Mouse (Mus musculus): ENCODE measurements at regions not wholly inside any gene's neighbourhood (a gene's known extent, or its start where the extent isn't known, plus 50 kb on each side); places are given as distances from the start of the nearest gene placed in this dataset.
A peak's percentile ranks its signal among the peaks of the same experiment; 100 is the strongest.

DNA sequence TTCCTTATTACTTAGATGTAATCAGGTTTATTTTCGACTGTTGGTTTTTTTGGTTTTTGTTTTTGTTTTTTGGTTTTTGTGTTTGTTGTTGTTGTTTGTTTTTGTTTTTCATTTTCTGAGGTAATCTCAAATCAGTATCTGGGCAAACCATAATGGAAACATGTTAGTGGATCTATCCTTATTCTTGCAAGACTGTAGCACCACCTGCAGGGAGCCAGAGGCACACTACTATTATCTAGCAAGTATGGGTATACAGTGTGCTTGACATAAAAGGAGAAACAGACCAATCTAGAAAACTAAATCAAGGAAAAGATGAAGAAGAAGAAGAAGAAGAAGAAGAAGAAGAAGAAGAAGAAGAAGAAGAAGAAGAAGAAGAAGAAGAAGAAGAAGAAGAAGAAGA lies 552.4 kb downstream of the Rfpl4b start:
- DNase-seq (ENCODE audit: low read depth, low spot score) = peak; percentile 0

DNA sequence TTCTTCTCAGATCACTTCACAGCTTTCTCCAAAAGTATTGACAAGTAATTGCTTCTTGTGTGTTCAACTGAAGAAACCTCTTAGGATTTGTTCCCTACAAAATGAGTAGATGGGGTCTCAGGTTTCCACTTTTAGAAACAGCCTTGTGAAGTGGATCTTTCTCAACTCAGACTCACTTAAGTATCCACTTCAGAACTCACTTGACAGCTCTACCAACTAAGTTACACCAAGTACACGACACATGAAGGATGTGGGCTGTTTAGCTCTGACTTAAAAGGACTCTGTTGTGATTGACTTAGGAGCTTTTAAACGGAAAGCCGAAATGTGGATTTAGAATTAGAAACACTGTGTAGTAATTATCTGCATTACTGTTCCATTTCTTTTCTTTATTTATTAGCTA lies 556.0 kb downstream of the Rfpl4b start:
- DNase-seq (ENCODE audit: low read depth, low spot score) = no peak

DNA sequence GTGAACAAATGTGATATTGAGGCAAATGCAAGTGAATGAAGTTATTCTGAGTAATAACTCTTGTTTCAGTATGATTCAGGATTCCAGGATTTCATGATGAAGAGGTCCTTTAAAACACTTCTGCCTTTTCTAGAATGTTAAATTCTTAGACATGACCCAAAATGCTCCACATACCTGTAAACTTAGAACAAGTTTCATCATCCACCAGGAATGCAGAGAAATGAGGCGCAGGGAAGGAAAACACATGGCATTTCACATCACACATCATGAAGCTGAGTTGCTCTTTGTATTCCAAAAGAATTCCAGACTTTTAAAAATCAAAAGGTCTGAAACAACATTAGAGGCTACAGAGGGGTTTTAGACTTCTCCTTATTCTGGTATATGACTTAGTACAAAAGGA lies 574.8 kb downstream of the Rfpl4b start:
- no peak for DNase-seq (ENCODE audit: low read depth, low spot score)
